Mouse (Mus musculus): ENCODE measurements around the gene Tmem259. TPM values are rescaled to one million over a fixed set of nuclear protein-coding genes. Genes with fewer than 3 reads are reported as not detected.

Gene Tmem259
- polyA plus RNA-seq, 1 experiment from 2014 or later = 23.4 TPM

DNA sequence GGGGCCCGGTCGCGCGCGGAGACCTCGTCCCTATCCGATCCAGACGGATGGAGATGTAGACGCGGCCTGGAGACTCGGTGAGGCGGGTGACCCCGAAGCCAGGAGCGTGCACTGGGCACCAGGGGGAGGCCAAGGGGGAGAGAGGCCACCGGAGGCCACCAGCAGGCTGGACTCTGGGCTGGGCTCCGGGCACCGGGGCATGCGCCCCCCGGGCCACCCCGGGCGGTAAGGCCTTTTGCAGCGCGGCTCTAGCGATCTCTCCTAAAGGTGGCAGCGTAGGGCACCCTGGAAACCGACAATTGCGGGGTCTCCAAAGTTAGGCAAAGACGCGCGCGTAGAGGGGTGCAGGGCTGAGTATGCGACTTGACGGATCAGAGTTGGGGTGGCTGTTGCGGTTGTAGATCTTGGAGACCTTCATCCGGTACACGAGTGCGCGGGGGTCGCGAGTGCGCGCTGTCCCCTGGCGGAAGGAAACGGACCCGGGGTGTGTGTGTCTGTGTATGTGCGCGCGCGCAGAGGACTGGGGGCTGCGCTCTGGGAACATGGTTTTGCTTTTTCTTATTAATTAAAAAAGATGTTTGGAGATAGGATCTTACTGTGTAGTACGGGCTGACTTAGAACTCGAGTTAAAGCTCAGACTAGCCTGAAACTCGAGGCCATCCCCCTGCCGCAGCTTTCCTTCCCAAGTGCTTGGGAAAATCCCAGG is 56.7 kb downstream of the Tmem259 start:
- under 1% methylated on average over 54 of the region's 54 CpGs for WGBS
- H3K27ac ChIP-seq (ENCODE audit: low read depth) = peak overlapping the region; percentile 97
- no peaks in the 10 kb centered on the region for H3K9me3 ChIP-seq (ENCODE audit: low read depth, low read length)
- peak overlapping the region; percentile 94 for H3K4me3 ChIP-seq (ENCODE audit: low read depth, low read length)
- peaks cover 10% of the 10 kb centered on the region for H3K27me3 ChIP-seq (ENCODE audit: insufficient read depth, low read length)
- peak overlapping the region; percentile 87 for H3K9ac ChIP-seq
- peaks cover 13% of the 10 kb centered on the region for H3K4me1 ChIP-seq (ENCODE audit: insufficient read depth)
- H3K36me3 ChIP-seq (ENCODE audit: insufficient read depth) = peaks cover 20% of the 10 kb centered on the region
- peak overlapping the region; percentile 98 for H3K4me2 ChIP-seq
- ATAC-seq (ENCODE audit: insufficient read depth) = peak; percentile 36
- peak; percentile 80 for DNase-seq
- peak; percentile 51 for TF ChIP-seq CTCF (IDR thresholded peaks at IDR 0.05; ENCODE audit: low read depth)

DNA sequence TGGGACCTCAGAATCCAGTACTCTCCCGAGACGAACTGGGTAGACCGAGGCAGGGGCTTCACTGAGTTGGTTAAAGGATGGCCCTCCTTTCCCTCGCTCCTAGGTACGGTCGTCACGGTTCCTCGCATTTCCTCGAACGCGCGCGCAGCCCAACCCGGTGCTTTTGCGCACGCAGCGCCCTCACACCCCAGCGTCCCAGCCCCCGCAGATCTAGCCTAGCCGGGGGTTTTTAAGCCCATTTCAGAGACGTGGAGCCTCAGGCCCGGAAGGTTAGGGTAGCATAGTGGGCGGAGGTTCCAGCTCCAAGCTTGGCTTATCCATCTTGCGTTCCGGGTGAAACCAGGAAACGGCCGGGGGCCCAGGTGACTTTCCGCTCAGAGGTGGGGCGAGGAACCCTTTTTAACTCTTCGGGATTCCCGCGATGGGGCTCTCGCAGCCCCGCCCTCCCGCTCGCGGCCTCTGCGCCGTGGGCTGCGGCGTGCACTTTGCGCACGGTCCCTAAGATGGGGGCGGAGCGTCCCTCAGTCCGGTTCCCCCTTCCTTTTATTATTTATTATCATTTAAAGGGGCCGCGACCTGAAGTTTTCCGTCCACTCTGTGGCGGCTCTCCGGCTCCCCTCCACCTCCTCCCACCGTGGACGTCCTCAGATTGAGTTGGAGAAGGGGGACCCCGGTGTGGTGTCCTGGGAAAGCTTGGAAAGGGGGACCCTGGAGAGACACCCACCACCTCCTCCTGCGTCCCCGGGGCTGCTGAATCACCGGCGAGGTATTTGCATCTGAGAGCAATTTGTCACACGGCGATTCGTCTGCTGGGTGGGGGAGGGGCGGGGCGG is 57.4 kb downstream of the Tmem259 start, which contains the start of gene Arid3a:
Gene Arid3a (plus strand): TSS at position 553 of the 833 bp plus-strand sequence.
- Histone ChIP-seq H3K4me3 (ENCODE audit: low read depth, low read length) (peak within 1 kb of the TSS; percentile 94), H3K4me1 (ENCODE audit: insufficient read depth) (peaks cover 8% of the 10 kb centered on the region), H3K27ac (ENCODE audit: low read depth) (peak within 1 kb of the TSS; percentile 97), H3K9me3 (ENCODE audit: low read depth, low read length) (no peaks in the 10 kb centered on the region), H3K9ac (peak within 1 kb of the TSS; percentile 87), H3K27me3 (ENCODE audit: insufficient read depth, low read length) (peaks cover 18% of the 10 kb centered on the region), H3K4me2 (peak within 1 kb of the TSS; percentile 98), H3K36me3 (ENCODE audit: insufficient read depth) (peaks cover 12% of the 10 kb centered on the region)
- DNase-seq = peak; percentile 96
- TF ChIP-seq CTCF (IDR thresholded peaks at IDR 0.05; ENCODE audit: low read depth) = no peak
- under 1% methylated on average over 63 of the region's 63 CpGs for WGBS
- peak; percentile 68 for ATAC-seq (ENCODE audit: insufficient read depth)

DNA sequence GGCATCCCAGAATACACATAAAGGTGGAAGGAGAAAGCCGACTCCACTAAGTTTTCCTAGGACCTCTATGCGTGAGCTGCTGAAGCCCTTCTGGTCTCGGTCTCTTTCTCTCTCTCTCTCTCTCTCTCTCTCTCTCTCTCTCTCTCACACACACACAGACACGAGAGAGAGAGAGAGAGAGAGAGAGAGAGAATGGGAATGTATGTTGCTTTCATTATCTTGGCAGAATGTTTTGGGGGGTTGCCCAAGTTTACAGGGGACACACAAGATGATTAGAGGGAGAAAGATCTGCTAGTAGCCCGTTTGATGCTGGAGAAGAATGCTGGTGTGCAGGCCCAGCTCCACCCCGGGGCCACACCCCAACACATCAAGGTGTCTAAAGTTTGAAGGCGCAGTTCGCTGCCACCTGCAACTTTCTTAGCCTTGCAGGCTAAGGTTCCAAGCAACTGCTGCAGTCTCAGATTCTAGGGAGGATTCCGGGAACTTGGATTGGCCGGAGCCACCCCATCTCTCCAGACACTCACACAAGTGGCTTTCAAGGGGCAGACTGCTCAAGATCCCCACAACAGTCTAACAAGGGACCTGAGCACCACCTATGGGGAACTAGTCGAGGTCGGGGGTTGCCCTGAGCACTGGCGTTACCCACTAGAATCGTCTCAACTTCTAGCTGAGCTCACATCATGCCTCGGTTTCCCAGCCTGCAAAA is 58.2 kb downstream of the Tmem259 start:
- Histone ChIP-seq H3K4me2 (peak overlapping the region; percentile 98), H3K4me3 (ENCODE audit: low read depth, low read length) (peak overlapping the region; percentile 94), H3K4me1 (ENCODE audit: insufficient read depth) (peaks cover 8% of the 10 kb centered on the region), H3K36me3 (ENCODE audit: insufficient read depth) (peaks cover 4% of the 10 kb centered on the region; the same call in 1 of the 2 replicates), H3K27me3 (ENCODE audit: insufficient read depth, low read length) (peaks cover 25% of the 10 kb centered on the region), H3K9me3 (ENCODE audit: low read depth, low read length) (no peaks in the 10 kb centered on the region), H3K27ac (ENCODE audit: low read depth) (no peak overlapping the region), H3K9ac (peak overlapping the region; percentile 64)
- 7% methylated on average over 15 of the region's 15 CpGs for WGBS
- TF ChIP-seq CTCF (IDR thresholded peaks at IDR 0.05; ENCODE audit: low read depth) = no peak
- ATAC-seq (ENCODE audit: insufficient read depth) (peak; percentile 2; the same call in 1 of the 2 replicates), DNase-seq (peak; percentile 42)

DNA sequence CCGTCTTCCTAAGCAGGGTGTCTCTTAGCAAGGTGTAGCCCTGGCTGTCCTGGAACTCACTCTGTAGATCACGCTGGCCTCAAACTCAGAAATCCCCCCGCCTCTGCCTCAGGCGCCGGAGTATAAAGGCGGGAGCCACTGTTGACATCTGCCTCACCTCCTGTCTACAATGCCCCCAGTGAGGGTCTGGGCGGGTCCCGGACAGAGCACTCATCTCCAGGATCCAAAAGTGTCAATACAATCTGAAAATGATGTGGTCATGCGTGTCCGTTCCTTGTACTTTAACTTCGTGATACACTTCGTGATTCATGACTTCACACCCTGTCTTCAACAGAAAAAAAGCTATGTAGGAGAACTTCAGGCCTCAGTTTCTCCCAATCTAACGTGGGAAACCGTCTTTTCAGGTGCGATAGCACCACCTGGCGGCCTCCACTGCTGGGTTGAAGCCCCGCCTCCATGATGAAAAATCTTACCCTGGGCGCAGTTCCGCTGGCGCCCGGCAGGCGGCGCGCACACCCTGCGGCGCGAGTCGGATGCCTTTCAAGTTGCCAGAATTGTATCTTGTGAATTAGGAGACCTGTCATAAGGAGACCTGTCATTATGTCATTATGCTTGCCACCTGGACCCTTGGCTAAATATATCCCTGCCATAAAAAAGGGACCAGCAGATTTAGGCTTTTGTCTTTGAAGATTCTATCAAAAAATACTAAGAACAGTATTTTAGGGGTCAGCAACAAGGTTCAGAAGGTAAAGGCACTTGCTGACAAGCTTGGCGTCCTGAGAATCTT is 58.9 kb downstream of the Tmem259 start:
- DNase-seq = peak; percentile 95
- H3K4me3 ChIP-seq (ENCODE audit: low read depth, low read length) = peak overlapping the region; percentile 94; the same call in 1 of the 2 replicates
- H3K9me3 ChIP-seq (ENCODE audit: low read depth, low read length) = no peaks in the 10 kb centered on the region
- TF ChIP-seq CTCF (IDR thresholded peaks at IDR 0.05; ENCODE audit: low read depth) = peak; percentile 100
- no peak overlapping the region for H3K27ac ChIP-seq (ENCODE audit: low read depth)
- H3K27me3 ChIP-seq (ENCODE audit: insufficient read depth, low read length) = peaks cover 33% of the 10 kb centered on the region
- WGBS = 11% methylated on average over 29 of the region's 29 CpGs
- peak overlapping the region; percentile 98 for H3K4me2 ChIP-seq
- peaks cover 8% of the 10 kb centered on the region for H3K4me1 ChIP-seq (ENCODE audit: insufficient read depth)
- no peak overlapping the region for H3K9ac ChIP-seq
- ATAC-seq (ENCODE audit: insufficient read depth) = no peak; the same call in 1 of the 2 replicates
- no peaks in the 10 kb centered on the region for H3K36me3 ChIP-seq (ENCODE audit: insufficient read depth)

Other genes with a start within 250 kb of the Tmem259 start
- 44.2 and 44.6 TPM in 2 replicates for gene Polrmt, start 237.7 kb downstream of the Tmem259 start, polyA plus RNA-seq (2014; fragmentation: Nextera tagmentation; extraction: Ambion mirVana)
- gene Fgf22, start 229.3 kb downstream of the Tmem259 start, polyA plus RNA-seq (2014; fragmentation: Nextera tagmentation; extraction: Ambion mirVana) = 0.30 and 0.41 TPM in 2 replicates
- gene Rnf126, start 217.4 kb downstream of the Tmem259 start, polyA plus RNA-seq (2014; fragmentation: Nextera tagmentation; extraction: Ambion mirVana) = 107 and 123 TPM in 2 replicates
- 12.2 and 12.4 TPM in 2 replicates for gene Fstl3, start 207.1 kb downstream of the Tmem259 start, polyA plus RNA-seq (2014; fragmentation: Nextera tagmentation; extraction: Ambion mirVana)
- 0.11 TPM in 1 of 2 replicates, not detected in the other for gene Prss57, start 193.4 kb downstream of the Tmem259 start, polyA plus RNA-seq (2014; fragmentation: Nextera tagmentation; extraction: Ambion mirVana)
- 68.1 and 72.4 TPM in 2 replicates for gene Palm, start 190.8 kb downstream of the Tmem259 start, polyA plus RNA-seq (2014; fragmentation: Nextera tagmentation; extraction: Ambion mirVana)
- gene Misp, start 163.3 kb downstream of the Tmem259 start, polyA plus RNA-seq (2014; fragmentation: Nextera tagmentation; extraction: Ambion mirVana) = 5.0 and 6.1 TPM in 2 replicates
- gene Ptbp1, start 129.9 kb downstream of the Tmem259 start, polyA plus RNA-seq (2014; fragmentation: Nextera tagmentation; extraction: Ambion mirVana) = 355 and 366 TPM in 2 replicates
- 3.5 and 3.7 TPM in 2 replicates for gene Prtn3, start 109.9 kb downstream of the Tmem259 start, polyA plus RNA-seq (2014; fragmentation: Nextera tagmentation; extraction: Ambion mirVana)
- gene Plppr3, start 109.7 kb downstream of the Tmem259 start, polyA plus RNA-seq (2014; fragmentation: Nextera tagmentation; extraction: Ambion mirVana) = 31.3 and 37.4 TPM in 2 replicates
- 0.18 and 0.26 TPM in 2 replicates for gene Elane, start 98.1 kb downstream of the Tmem259 start, polyA plus RNA-seq (2014; fragmentation: Nextera tagmentation; extraction: Ambion mirVana)
- gene Cfd, start 93.5 kb downstream of the Tmem259 start, polyA plus RNA-seq (2014; fragmentation: Nextera tagmentation; extraction: Ambion mirVana) = not detected in 2 replicates
- gene Med16, start 75.4 kb downstream of the Tmem259 start, polyA plus RNA-seq (2014; fragmentation: Nextera tagmentation; extraction: Ambion mirVana) = 55.5 and 58.7 TPM in 2 replicates
- 4.1 TPM in 1 of 2 replicates, not detected in the other for gene Gm26602, start 73.5 kb downstream of the Tmem259 start, polyA plus RNA-seq (2014; fragmentation: Nextera tagmentation; extraction: Ambion mirVana)
- gene Kiss1r, start 67.4 kb downstream of the Tmem259 start, polyA plus RNA-seq (2014; fragmentation: Nextera tagmentation; extraction: Ambion mirVana) = 0.70 and 1.2 TPM in 2 replicates
- 127 and 132 TPM in 2 replicates for gene R3hdm4, start 63.1 kb downstream of the Tmem259 start, polyA plus RNA-seq (2014; fragmentation: Nextera tagmentation; extraction: Ambion mirVana)
- gene Arid3a, start 57.3 kb downstream of the Tmem259 start, polyA plus RNA-seq (2014; fragmentation: Nextera tagmentation; extraction: Ambion mirVana) = 5.1 and 5.4 TPM in 2 replicates
- 113 and 124 TPM in 2 replicates for gene Wdr18, start 24.2 kb downstream of the Tmem259 start, polyA plus RNA-seq (2014; fragmentation: Nextera tagmentation; extraction: Ambion mirVana)
- gene Grin3b, start 13.6 kb downstream of the Tmem259 start, polyA plus RNA-seq (2014; fragmentation: Nextera tagmentation; extraction: Ambion mirVana) = 0.30 and 0.41 TPM in 2 replicates
- 354 and 364 TPM in 2 replicates for gene Cnn2, start 4.3 kb upstream of the Tmem259 start, polyA plus RNA-seq (2014; fragmentation: Nextera tagmentation; extraction: Ambion mirVana)
- gene Abca7, start 12.2 kb upstream of the Tmem259 start, polyA plus RNA-seq (2014; fragmentation: Nextera tagmentation; extraction: Ambion mirVana) = 3.0 and 3.5 TPM in 2 replicates
- 11.2 and 13.2 TPM in 2 replicates for gene Arhgap45, start 32.3 kb upstream of the Tmem259 start, polyA plus RNA-seq (2014; fragmentation: Nextera tagmentation; extraction: Ambion mirVana)
- gene Polr2e, start 55.5 kb upstream of the Tmem259 start, polyA plus RNA-seq (2014; fragmentation: Nextera tagmentation; extraction: Ambion mirVana) = 240 and 258 TPM in 2 replicates
- gene Gpx4, start 62.8 kb upstream of the Tmem259 start, polyA plus RNA-seq (2014; fragmentation: Nextera tagmentation; extraction: Ambion mirVana) = 471 and 474 TPM in 2 replicates
- 13.9 and 16.3 TPM in 2 replicates for gene Sbno2, start 121.2 kb upstream of the Tmem259 start, polyA plus RNA-seq (2014; fragmentation: Nextera tagmentation; extraction: Ambion mirVana)
- 28.7 and 29.7 TPM in 2 replicates for gene Stk11, start 131.5 kb upstream of the Tmem259 start, polyA plus RNA-seq (2014; fragmentation: Nextera tagmentation; extraction: Ambion mirVana)
- gene Atp5d, start 154.3 kb upstream of the Tmem259 start, polyA plus RNA-seq (2014; fragmentation: Nextera tagmentation; extraction: Ambion mirVana) = 493 and 529 TPM in 2 replicates
- gene Cbarp, start 156.5 kb upstream of the Tmem259 start, polyA plus RNA-seq (2014; fragmentation: Nextera tagmentation; extraction: Ambion mirVana) = 3.8 and 5.5 TPM in 2 replicates
- 32.6 and 34.2 TPM in 2 replicates for gene Midn, start 163.9 kb upstream of the Tmem259 start, polyA plus RNA-seq (2014; fragmentation: Nextera tagmentation; extraction: Ambion mirVana)
- gene Cirbp, start 181.7 kb upstream of the Tmem259 start, polyA plus RNA-seq (2014; fragmentation: Nextera tagmentation; extraction: Ambion mirVana) = 71.8 and 71.9 TPM in 2 replicates
- gene 1600002K03Rik, start 188.6 kb upstream of the Tmem259 start, polyA plus RNA-seq (2014; fragmentation: Nextera tagmentation; extraction: Ambion mirVana) = 8.3 and 9.7 TPM in 2 replicates
- 19.6 and 22.7 TPM in 2 replicates for gene Efna2, start 195.2 kb upstream of the Tmem259 start, polyA plus RNA-seq (2014; fragmentation: Nextera tagmentation; extraction: Ambion mirVana)
- gene Mum1, start 242.1 kb upstream of the Tmem259 start, polyA plus RNA-seq (2014; fragmentation: Nextera tagmentation; extraction: Ambion mirVana) = 56.8 and 63.4 TPM in 2 replicates